Mouse (Mus musculus) MEL-GATA-1-ER (cell line): Measurements from ENCODE around the gene 1700030K09Rik.

ENCODE experiments used
- DNase-seq: peaks from one replicate; pipeline ENCODE4 v3.0.0-alpha.2; 2012; ENCODE audit warnings: low read depth; ENCODE audit errors: extremely low read depth

The 1700030K09Rik gene

GRCm38 (mm10) chr8:72504637-72505314 is 61.1 kb downstream of the 1700030K09Rik start:
- no peak for DNase-seq

- no peak for DNase-seq
Measured at GRCm38 (mm10) chr8:72507505-72507904, 63.8 kb downstream of the 1700030K09Rik start.
